Mouse (Mus musculus): ENCODE results near the gene Il12b. TPM values are rescaled to one million over a fixed set of nuclear protein-coding genes. Genes with fewer than 3 reads are reported as not detected.

The Il12b gene
- polyA plus RNA-seq (2012; rRNA removed) = 0.07 and 0.11 TPM in 2 replicates

GRCm38 (mm10) chr11:44399763-44400162 is at the start of gene Il12b:
Il12b (plus strand) TSS chr11:44400063.
- DNase-seq (ENCODE audit: low read depth) = no peak

DNA sequence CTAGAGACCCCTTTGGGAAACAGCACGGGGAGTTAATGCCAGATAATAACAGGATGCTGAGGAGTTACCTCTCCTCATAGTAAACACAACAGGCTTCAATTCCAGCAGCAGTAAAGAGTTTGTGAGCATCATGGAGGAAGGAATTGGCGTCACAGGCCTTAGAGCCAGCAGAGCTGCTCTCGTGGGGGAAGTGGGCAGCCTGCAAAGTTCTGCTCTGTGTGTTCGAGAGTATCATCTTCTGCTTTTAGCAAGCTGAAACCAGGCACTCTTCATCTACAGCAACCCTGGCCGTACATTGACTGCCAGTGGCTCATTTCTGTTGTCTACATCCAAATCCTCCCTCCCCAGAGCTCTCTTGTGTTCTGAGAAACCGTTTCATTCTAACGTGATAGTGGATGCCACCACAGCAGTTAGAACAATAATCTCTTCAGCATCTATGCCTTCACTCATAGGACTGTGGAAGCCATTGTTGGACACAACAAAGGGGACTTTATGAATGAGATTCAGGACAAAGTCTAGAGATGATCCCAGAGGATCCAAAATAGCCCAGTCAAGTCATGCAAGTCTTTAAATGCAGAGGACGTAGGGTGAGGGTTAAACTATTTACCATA is 44.9 kb upstream of the Il12b start:
- no peak for DNase-seq (ENCODE audit: low read depth)

GRCm38 (mm10) chr11:44356171-44356570 is 43.7 kb upstream of the Il12b start:
- no peak for DNase-seq (ENCODE audit: low read depth)

GRCm38 (mm10) chr11:44364536-44364935 is 35.3 kb upstream of the Il12b start:
- no peak for DNase-seq (ENCODE audit: low read depth)

- peak; percentile 37 for DNase-seq (ENCODE audit: low read depth)
Observed at GRCm38 (mm10) chr11:44367711-44368110, 32.2 kb upstream of the Il12b start.

GRCm38 (mm10) chr11:44372856-44373255 is 27.0 kb upstream of the Il12b start:
- DNase-seq (ENCODE audit: low read depth) = no peak

GRCm38 (mm10) chr11:44377879-44378278 is 22.0 kb upstream of the Il12b start:
- no peak for DNase-seq (ENCODE audit: low read depth)

DNA sequence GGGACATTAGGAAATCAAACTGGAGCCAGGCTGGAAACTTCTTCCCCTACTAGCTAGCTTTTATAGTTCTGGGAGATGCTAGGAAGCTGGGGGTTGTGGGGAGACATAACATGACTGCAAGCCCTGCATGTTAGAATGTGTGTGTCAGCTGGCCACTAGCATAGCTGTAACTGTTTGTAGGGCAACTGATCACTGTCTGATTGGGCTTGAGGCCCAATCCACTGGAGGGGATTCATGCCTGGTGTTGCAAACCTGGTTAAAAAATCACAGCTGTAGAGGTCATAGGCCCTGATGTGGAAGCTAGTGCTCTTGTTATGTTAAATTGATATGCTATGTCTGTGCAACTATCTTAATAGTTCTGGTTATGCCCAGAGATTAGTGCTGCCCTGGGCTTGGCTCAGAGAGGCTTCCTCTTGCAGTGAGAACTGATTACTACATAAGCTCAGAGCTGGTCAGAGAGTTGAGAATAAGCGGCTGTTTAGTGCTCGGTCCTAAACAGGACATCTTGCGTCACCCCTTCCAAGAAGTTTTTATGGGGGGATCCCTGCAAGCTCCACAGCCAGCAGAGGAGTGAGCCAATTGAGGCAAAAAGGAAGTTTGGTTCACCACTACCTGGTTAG is 19.3 kb upstream of the Il12b start:
- no peak for DNase-seq (ENCODE audit: low read depth)

DNA sequence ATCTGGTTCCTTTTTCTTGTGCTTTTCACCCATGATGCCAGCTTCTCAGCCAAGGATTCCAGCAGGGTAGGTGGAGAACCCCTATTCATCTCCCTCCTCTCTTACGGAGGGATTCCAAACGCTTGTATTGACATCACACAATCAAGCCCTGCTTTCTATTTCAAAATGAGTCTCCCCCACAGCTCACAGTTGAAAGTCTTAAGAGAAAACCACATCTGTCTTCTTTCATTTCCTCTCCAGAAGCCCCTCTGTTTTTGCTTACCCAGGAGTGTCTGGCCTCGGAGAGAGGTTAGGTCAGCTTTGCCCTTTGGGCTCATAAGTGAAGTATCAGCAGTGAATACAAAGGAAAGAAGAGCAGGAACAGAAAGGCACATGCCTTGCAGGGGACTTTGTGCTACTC is 17.7 kb upstream of the Il12b start:
- DNase-seq (ENCODE audit: low read depth) = no peak

- no peak for DNase-seq (ENCODE audit: low read depth)
Observed at GRCm38 (mm10) chr11:44387031-44387430, 12.8 kb upstream of the Il12b start.

DNA sequence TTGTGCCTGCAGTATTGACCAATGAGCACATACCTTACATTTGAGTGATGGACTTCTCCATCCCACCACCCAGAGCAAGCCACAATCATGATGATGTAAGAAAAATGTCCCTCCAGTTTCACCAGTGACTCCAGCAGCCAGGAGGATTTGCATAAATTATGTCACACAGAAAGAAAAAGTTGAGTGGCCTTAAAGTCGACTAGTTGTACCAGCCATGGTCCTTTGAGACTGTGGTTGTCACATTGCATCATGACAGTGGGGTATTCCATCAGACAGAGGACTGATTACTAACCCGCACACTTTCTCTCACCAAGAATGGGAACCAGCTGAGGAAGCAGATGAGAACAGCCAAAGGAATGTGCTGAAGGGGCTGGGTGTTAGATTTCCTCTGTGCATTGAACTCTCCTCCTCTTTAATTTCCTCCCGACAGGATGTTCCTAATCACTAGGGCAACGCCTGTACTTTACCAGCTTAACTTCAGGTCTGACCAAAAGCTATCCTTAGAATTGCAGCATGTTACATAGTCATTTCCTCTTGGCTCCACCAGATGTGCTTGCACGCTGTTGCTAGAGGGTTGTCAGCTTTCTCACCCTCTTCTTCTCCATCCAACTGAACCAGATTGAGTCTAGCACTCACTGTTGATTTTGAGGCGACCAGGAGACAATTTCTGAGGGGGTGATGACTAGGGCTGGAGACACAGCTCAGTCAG is 9.7 kb upstream of the Il12b start:
- DNase-seq (ENCODE audit: low read depth) = no peak

- DNase-seq (ENCODE audit: low read depth) = no peak
Observed at GRCm38 (mm10) chr11:44393101-44393810, 6.6 kb upstream of the Il12b start.

- no peak for DNase-seq (ENCODE audit: low read depth)
Observed at GRCm38 (mm10) chr11:44395401-44395800, 4.5 kb upstream of the Il12b start.

DNA sequence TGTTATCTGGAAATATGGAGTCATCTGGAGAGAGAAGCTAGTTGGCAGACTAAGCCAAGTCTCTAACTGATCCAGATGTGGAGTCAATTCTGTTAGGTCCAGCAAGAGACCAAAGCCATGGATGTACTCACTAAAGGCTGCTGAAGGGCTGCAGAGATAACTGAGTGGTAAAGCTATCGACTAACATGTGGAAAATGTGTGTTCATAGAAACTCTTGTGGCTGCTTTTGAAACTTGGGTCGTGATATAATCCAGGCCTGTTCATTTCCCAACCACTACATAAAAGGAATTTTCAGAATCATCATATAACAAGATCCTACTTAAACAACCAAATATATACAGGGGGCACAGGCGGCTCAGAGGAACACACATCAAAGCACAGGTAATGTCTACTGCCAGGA is 2.3 kb upstream of the Il12b start:
- no peak for DNase-seq (ENCODE audit: low read depth)

- no peak for DNase-seq (ENCODE audit: low read depth)
Observed at GRCm38 (mm10) chr11:44398356-44398755, 1.5 kb upstream of the Il12b start.

DNA sequence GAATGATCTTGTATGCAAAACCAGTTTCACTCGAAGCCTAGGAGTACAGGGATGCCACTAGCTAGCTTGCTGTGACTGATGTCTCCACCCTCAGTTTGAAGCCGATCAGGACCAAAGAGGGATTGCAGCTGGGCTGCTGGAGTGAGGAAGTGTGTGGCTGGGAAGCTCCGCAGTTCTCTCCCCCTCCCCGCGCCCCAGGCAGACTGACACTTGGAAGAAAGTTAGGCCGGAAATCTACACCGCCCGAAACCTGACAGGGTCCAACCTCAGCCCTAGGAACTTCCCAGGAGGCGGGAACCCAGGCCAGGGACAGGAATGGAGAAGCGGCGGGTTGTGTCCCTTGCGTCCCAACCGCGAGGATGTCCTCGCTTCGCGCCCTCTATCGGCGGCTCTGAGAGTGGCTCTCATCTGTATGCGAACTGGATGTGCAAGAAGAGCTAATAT is 1.1 kb upstream of the Il12b start:
- DNase-seq (ENCODE audit: low read depth) = no peak

DNA sequence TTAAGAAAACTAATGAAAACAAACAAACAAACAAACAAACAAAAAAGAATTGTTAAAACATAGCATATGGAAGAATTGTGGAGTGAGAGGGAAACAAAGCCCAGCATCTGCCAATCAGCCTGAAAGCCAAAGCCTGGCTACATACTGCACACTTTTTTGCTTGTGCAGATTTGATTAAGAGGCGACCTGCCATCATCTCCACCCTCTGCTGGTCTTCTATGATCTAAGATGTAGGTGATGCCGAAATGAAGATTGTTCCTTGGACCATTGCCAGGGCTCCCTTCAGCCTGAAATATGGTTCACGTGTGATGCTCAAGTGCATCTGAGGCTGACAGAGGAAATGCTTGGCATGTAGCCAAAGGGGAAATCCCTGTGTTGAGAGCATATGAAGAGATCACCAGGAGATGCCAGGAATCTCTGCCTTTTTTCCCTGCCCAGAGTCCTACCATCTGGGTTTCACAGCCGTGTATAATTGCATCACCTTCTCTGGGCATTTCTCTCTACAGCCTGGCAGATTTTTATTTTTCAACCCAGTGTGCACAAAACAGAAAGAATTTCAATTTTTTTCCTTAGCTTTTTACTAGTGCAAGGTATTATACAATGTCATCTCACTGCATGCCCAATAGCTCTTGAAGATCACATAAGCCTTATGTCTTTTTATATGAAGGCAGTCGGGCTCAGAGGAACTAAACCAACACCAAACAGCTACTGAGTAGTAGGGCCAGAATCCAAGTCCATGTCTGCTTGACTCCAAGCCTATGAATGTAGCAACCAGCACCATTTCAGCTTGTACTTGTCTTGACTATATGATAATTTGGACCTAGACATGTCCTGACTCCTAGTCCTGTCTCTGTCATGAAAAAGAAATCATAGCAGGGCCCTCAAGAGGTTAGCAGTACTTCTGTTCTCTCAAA is 2.0 kb downstream of the Il12b start:
- no peak for DNase-seq (ENCODE audit: low read depth)

- no peak for DNase-seq (ENCODE audit: low read depth)
Observed at GRCm38 (mm10) chr11:44405113-44405512, 5.2 kb downstream of the Il12b start.

DNA sequence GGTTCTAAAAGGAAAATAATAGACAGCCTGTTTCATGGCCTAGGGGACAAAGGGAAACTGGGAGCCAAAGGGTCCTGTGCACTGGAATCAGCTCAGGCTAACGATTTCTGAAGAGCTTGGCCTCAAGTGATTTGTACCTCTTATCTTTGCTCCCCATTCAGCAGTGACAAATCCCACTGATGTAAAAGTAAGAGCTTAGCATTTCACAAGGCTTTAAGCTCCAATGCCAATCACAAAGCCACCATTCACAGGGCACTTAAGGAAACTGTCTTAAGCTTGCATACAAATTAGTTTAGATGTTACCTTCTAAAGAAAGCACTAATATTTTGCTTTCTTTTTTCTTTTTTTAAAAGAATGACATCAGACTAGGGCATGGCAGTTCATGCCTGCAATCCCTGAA is 6.1 kb downstream of the Il12b start:
- DNase-seq (ENCODE audit: low read depth) = no peak

GRCm38 (mm10) chr11:44406457-44406856 is 6.6 kb downstream of the Il12b start:
- DNase-seq (ENCODE audit: low read depth) = no peak

DNA sequence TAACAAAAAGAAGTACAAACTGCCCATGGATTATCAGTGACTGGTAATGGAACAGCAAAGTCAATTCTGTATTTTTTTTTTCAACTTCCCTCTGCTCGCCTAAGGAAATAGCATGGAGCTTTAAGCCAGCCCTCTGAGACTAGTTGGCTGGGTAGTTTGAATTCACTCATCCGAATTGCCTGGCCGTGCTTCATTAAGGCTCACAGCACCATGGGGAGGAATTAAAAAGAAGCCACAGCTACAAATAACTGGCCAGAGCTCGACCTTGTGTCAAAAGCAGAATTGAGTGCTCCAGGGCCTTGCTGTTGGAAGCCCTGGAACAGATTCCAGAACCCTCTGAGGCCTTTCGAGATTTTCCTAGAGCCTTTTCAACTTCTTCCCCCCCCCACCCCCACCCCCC is 8.8 kb downstream of the Il12b start:
- DNase-seq (ENCODE audit: low read depth) = no peak

All from gonadal fat pad, adult 2 months (tissue).